Mouse (Mus musculus): Measurements from ENCODE around the gene Slc6a18. TPM values are rescaled to one million over a fixed set of nuclear protein-coding genes. Genes with fewer than 3 reads are reported as not detected.

Slc6a18 gene
- total RNA-seq, 2 experiments from 2014 or later: not detected

GRCm38 (mm10) chr13:73692249-73692868 lies 14.5 kb upstream of the Slc6a18 start:
- peak in 1 of 2 experiments; percentile 70 for DNase-seq (ENCODE audit: extremely low spot score in 1 of 2, low spot score in 2 of 2)
- intact Hi-C loops (cut with DNase I): loop anchor here (5.0 kb wide), 1 partner anchor 45 kb away; no protein-coding TSS in a partner anchor

- DNase-seq (ENCODE audit: extremely low spot score in 1 of 2, low spot score in 2 of 2): no peak
- intact Hi-C loops (cut with DNase I): no loop called here
These were observed 11.1 kb upstream of the Slc6a18 start for GRCm38 (mm10) chr13:73688934-73689333.

- DNase-seq (ENCODE audit: extremely low spot score in 1 of 2, low spot score in 2 of 2): no peak
- intact Hi-C loops (cut with DNase I): no loop called here
These were observed 9.8 kb upstream of the Slc6a18 start for GRCm38 (mm10) chr13:73687601-73688000.

- no peak for DNase-seq (ENCODE audit: extremely low spot score in 1 of 2, low spot score in 2 of 2)
- intact Hi-C loops (cut with DNase I): no loop called here
These were observed 7.7 kb upstream of the Slc6a18 start for GRCm38 (mm10) chr13:73685502-73685901.

GRCm38 (mm10) chr13:73684412-73684811 lies 6.6 kb upstream of the Slc6a18 start:
- DNase-seq (ENCODE audit: extremely low spot score in 1 of 2, low spot score in 2 of 2): no peak
- intact Hi-C loops (cut with DNase I): no loop called here

GRCm38 (mm10) chr13:73683682-73684081 lies 5.9 kb upstream of the Slc6a18 start:
- intact Hi-C loops (cut with DNase I): no loop called here
- peak in 1 of 2 experiments; percentile 4 for DNase-seq (ENCODE audit: extremely low spot score in 1 of 2, low spot score in 2 of 2)

GRCm38 (mm10) chr13:73682226-73682625 lies 4.4 kb upstream of the Slc6a18 start:
- intact Hi-C loops (cut with DNase I): no loop called here
- no peak for DNase-seq (ENCODE audit: extremely low spot score in 1 of 2, low spot score in 2 of 2)

- DNase-seq (ENCODE audit: extremely low spot score in 1 of 2, low spot score in 2 of 2): no peak
- intact Hi-C loops (cut with DNase I): no loop called here
These were observed 2.6 kb upstream of the Slc6a18 start for GRCm38 (mm10) chr13:73680394-73680793.

GRCm38 (mm10) chr13:73679311-73679710 lies 1.5 kb upstream of the Slc6a18 start:
- DNase-seq (ENCODE audit: extremely low spot score in 1 of 2, low spot score in 2 of 2): no peak
- intact Hi-C loops (cut with DNase I): no loop called here

GRCm38 (mm10) chr13:73675161-73675560 lies 2.7 kb downstream of the Slc6a18 start:
- no peak for DNase-seq (ENCODE audit: extremely low spot score in 1 of 2, low spot score in 2 of 2)
- intact Hi-C loops (cut with DNase I): no loop called here

- intact Hi-C loops (cut with DNase I): no loop called here
- DNase-seq (ENCODE audit: extremely low spot score in 1 of 2, low spot score in 2 of 2): no peak
These were observed 17.6 kb downstream of the Slc6a18 start for GRCm38 (mm10) chr13:73660163-73660695.

- DNase-seq (ENCODE audit: extremely low spot score in 1 of 2, low spot score in 2 of 2): no peak
- intact Hi-C loops (cut with DNase I): no loop called here
These were observed 18.9 kb downstream of the Slc6a18 start for GRCm38 (mm10) chr13:73658953-73659352.

GRCm38 (mm10) chr13:73654976-73655375 lies 22.8 kb downstream of the Slc6a18 start:
- DNase-seq (ENCODE audit: extremely low spot score in 1 of 2, low spot score in 2 of 2): no peak
- intact Hi-C loops (cut with DNase I): no loop called here

- intact Hi-C loops (cut with DNase I): no loop called here
- no peak for DNase-seq (ENCODE audit: extremely low spot score in 1 of 2, low spot score in 2 of 2)
These were observed 24.6 kb downstream of the Slc6a18 start for GRCm38 (mm10) chr13:73653266-73653665.

- DNase-seq (ENCODE audit: extremely low spot score in 1 of 2, low spot score in 2 of 2): peak; percentile 39 to 72
- intact Hi-C loops (cut with DNase I): loop anchor here (5.0 to 10.0 kb wide), 2 partner anchors 46 to 258 kb away; no protein-coding TSS in a partner anchor
These were observed 31.3 kb downstream of the Slc6a18 start for GRCm38 (mm10) chr13:73646397-73647087.

- DNase-seq (ENCODE audit: extremely low spot score in 1 of 2, low spot score in 2 of 2): no peak
- intact Hi-C loops (cut with DNase I): loop anchor here (10.0 kb wide), 1 partner anchor 264 kb away; no protein-coding TSS in a partner anchor
These were observed 36.5 kb downstream of the Slc6a18 start for GRCm38 (mm10) chr13:73641296-73641695.

GRCm38 (mm10) chr13:73637826-73638225 lies 40.0 kb downstream of the Slc6a18 start:
- intact Hi-C loops (cut with DNase I): no loop called here
- DNase-seq (ENCODE audit: extremely low spot score in 1 of 2, low spot score in 2 of 2): no peak

- intact Hi-C loops (cut with DNase I): no loop called here
- no peak for DNase-seq (ENCODE audit: extremely low spot score in 1 of 2, low spot score in 2 of 2)
These were observed 46.0 kb downstream of the Slc6a18 start for GRCm38 (mm10) chr13:73631837-73632236.

GRCm38 (mm10) chr13:73628586-73629113 lies 49.2 kb downstream of the Slc6a18 start:
- DNase-seq (ENCODE audit: extremely low spot score in 1 of 2, low spot score in 2 of 2): no peak
- intact Hi-C loops (cut with DNase I): loop anchor here (5.0 kb wide), 1 partner anchor 201 kb away; no protein-coding TSS in a partner anchor

Measured in left cerebral cortex, postnatal 10 days (tissue).